Mouse (Mus musculus): ENCODE measurements around the gene Gm43638. TPM values are rescaled to one million over a fixed set of nuclear protein-coding genes. Genes with fewer than 3 reads are reported as not detected.
A peak's percentile ranks its signal among the peaks of the same experiment; 100 is the strongest.
"Not testable (repeated sequence)": the region's sequence is repeated elsewhere in the genome, so short reads cannot be mapped to it uniquely, and the experiment has no call there.

Gm43638 gene
- polyA plus RNA-seq, 1 experiment from 2014 or later, result not detected

GRCm38 (mm10) chr5:87482160-87482559, 4.4 kb downstream of the Gm43638 start, which contains the start of gene Ugt2a2:
TSS of gene Ugt2a2 (minus strand) at chr5:87482260.
- Histone ChIP-seq H3K4me3 (ENCODE audit: low read depth, low read length) (no peak within 1 kb of the TSS), H3K27ac (ENCODE audit: low read depth) (no peak within 1 kb of the TSS), H3K9me3 (ENCODE audit: control insufficient read depth, low read length) (no peaks in the 10 kb centered on the region), H3K4me1 (replicated peaks; ENCODE audit: control insufficient read depth, insufficient read depth, low read length) (no peaks in the 10 kb centered on the region), H3K27me3 (replicated peaks; ENCODE audit: control insufficient read depth, insufficient read depth, low read length) (no peaks in the 10 kb centered on the region), H3K36me3 (ENCODE audit: control insufficient read depth, insufficient read depth, low read length) (no peaks in the 10 kb centered on the region), H3K4me2 (ENCODE audit: low read length) (no peak within 1 kb of the TSS), H3K9ac (ENCODE audit: low read length) (no peak within 1 kb of the TSS)
- no peak for DNase-seq (ENCODE audit: low spot score)
- WGBS, result 81% methylated on average over 5 of the region's 5 CpGs
- ATAC-seq (replicated peaks; ENCODE audit: low FRiP score, low TSS enrichment, low read depth), result no peak

DNA sequence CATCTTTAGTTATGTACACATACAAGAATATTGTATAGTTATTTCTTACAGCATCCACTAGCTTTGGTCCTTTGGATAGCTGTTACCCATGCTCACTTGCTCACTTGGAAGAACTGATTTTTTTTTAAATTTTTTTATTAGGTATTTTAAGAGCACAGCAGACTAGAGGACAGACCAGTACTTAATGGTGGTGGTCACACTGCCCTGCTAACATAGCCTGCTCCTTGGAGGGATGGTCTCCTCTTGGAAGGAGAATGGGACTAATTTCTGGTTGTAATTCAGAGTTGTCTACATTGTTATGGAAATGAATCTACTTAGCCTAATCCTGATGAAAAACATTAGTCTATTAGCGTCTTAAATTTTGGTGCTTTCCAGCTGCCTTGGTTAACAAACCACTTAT, 27.8 kb downstream of the Gm43638 start:
- DNase-seq (ENCODE audit: low spot score) (no peak), ATAC-seq (replicated peaks; ENCODE audit: low FRiP score, low TSS enrichment, low read depth) (no peak)
- Histone ChIP-seq H3K4me1 (replicated peaks; ENCODE audit: control insufficient read depth, insufficient read depth, low read length) (no peaks in the 10 kb centered on the region), H3K36me3 (ENCODE audit: control insufficient read depth, insufficient read depth, low read length) (no peaks in the 10 kb centered on the region), H3K9me3 (ENCODE audit: control insufficient read depth, low read length) (no peaks in the 10 kb centered on the region), H3K4me2 (ENCODE audit: low read length) (no peak overlapping the region), H3K4me3 (ENCODE audit: low read depth, low read length) (no peak overlapping the region), H3K9ac (ENCODE audit: low read length) (no peak overlapping the region), H3K27ac (ENCODE audit: low read depth) (no peak overlapping the region), H3K27me3 (replicated peaks; ENCODE audit: control insufficient read depth, insufficient read depth, low read length) (no peaks in the 10 kb centered on the region)
- 52% methylated on average over 1 of the region's 1 CpGs for WGBS

DNA sequence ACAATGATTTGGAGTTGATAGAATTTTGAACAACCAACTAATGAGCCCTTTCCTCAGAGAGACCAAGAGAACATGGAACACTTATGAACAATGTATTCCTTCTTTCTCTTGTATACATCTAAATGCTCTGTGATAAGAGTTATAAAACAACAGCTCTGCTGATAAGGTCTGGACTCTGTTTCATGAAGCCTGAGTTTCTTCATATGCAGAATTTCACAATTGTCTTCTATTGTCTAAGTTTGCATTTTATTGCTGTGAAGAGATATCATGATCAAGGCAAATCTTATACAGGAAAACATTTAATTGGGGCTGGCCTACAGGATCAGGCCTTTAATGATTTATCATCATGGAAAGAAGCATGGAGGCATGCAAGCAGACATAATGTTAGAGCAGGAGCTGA, 28.9 kb downstream of the Gm43638 start:
- no peak overlapping the region for H3K27ac ChIP-seq (ENCODE audit: low read depth)
- ATAC-seq (replicated peaks; ENCODE audit: low FRiP score, low TSS enrichment, low read depth) (no peak), DNase-seq (ENCODE audit: low spot score) (no peak)
- H3K9ac ChIP-seq (ENCODE audit: low read length), result no peak overlapping the region
- no peaks in the 10 kb centered on the region for H3K36me3 ChIP-seq (ENCODE audit: control insufficient read depth, insufficient read depth, low read length)
- H3K4me2 ChIP-seq (ENCODE audit: low read length), result no peak overlapping the region
- H3K4me3 ChIP-seq (ENCODE audit: low read depth, low read length), result no peak overlapping the region
- H3K4me1 ChIP-seq (replicated peaks; ENCODE audit: control insufficient read depth, insufficient read depth, low read length), result no peaks in the 10 kb centered on the region
- no peaks in the 10 kb centered on the region for H3K27me3 ChIP-seq (replicated peaks; ENCODE audit: control insufficient read depth, insufficient read depth, low read length)
- H3K9me3 ChIP-seq (ENCODE audit: control insufficient read depth, low read length), result no peaks in the 10 kb centered on the region

GRCm38 (mm10) chr5:87456216-87456850, 30.3 kb downstream of the Gm43638 start:
- H3K27me3 ChIP-seq (replicated peaks; ENCODE audit: control insufficient read depth, insufficient read depth, low read length), result no peaks in the 10 kb centered on the region
- no peak overlapping the region for H3K4me3 ChIP-seq (ENCODE audit: low read depth, low read length)
- no peaks in the 10 kb centered on the region for H3K4me1 ChIP-seq (replicated peaks; ENCODE audit: control insufficient read depth, insufficient read depth, low read length)
- H3K4me2 ChIP-seq (ENCODE audit: low read length), result no peak overlapping the region
- H3K9me3 ChIP-seq (ENCODE audit: control insufficient read depth, low read length), result no peaks in the 10 kb centered on the region
- no peak for DNase-seq (ENCODE audit: low spot score)
- 74% methylated on average over 3 of the region's 3 CpGs for WGBS
- ATAC-seq (replicated peaks; ENCODE audit: low FRiP score, low TSS enrichment, low read depth), result no peak; the same call in 1 of the 2 replicates
- H3K36me3 ChIP-seq (ENCODE audit: control insufficient read depth, insufficient read depth, low read length), result no peaks in the 10 kb centered on the region
- no peak overlapping the region for H3K27ac ChIP-seq (ENCODE audit: low read depth)
- no peak overlapping the region for H3K9ac ChIP-seq (ENCODE audit: low read length)

DNA sequence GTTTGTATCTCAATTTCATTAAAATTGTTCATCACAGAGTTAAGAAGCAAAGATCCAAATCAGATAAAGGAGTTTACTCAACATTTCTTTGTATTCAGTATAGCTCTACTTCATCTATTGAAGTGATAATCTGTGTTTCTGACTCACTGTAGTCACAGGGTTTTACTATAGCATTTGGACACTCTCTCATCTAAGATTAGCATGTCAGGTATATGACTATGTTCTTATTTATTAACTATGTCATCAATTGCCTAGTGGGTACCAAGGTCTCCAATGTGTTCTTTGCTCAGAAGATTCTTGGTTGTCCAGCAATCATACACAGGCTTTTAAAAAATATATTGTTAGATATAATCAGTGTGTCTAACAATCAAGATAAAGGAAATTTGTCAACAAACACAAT, 31.1 kb downstream of the Gm43638 start:
- Histone ChIP-seq H3K4me3 (ENCODE audit: low read depth, low read length) (no peak overlapping the region), H3K27me3 (replicated peaks; ENCODE audit: control insufficient read depth, insufficient read depth, low read length) (no peaks in the 10 kb centered on the region), H3K9ac (ENCODE audit: low read length) (no peak overlapping the region), H3K4me1 (replicated peaks; ENCODE audit: control insufficient read depth, insufficient read depth, low read length) (no peaks in the 10 kb centered on the region), H3K9me3 (ENCODE audit: control insufficient read depth, low read length) (no peaks in the 10 kb centered on the region), H3K27ac (ENCODE audit: low read depth) (no peak overlapping the region), H3K36me3 (ENCODE audit: control insufficient read depth, insufficient read depth, low read length) (no peaks in the 10 kb centered on the region), H3K4me2 (ENCODE audit: low read length) (no peak overlapping the region)
- DNase-seq (ENCODE audit: low spot score), result no peak
- no peak for ATAC-seq (replicated peaks; ENCODE audit: low FRiP score, low TSS enrichment, low read depth)

- H3K27ac ChIP-seq (ENCODE audit: low read depth); H3K9me3 ChIP-seq (ENCODE audit: control insufficient read depth, low read length); ATAC-seq (replicated peaks; ENCODE audit: low FRiP score, low TSS enrichment, low read depth); H3K4me1 ChIP-seq (replicated peaks; ENCODE audit: control insufficient read depth, insufficient read depth, low read length); DNase-seq (ENCODE audit: low spot score); H3K4me2 ChIP-seq (ENCODE audit: low read length); H3K9ac ChIP-seq (ENCODE audit: low read length); H3K36me3 ChIP-seq (ENCODE audit: control insufficient read depth, insufficient read depth, low read length); H3K4me3 ChIP-seq (ENCODE audit: low read depth, low read length); H3K27me3 ChIP-seq (replicated peaks; ENCODE audit: control insufficient read depth, insufficient read depth, low read length): not testable (repeated sequence)
- WGBS, result 88% methylated on average over 4 of the region's 5 CpGs
Observed at GRCm38 (mm10) chr5:87452514-87452913, 34.1 kb downstream of the Gm43638 start.

DNA sequence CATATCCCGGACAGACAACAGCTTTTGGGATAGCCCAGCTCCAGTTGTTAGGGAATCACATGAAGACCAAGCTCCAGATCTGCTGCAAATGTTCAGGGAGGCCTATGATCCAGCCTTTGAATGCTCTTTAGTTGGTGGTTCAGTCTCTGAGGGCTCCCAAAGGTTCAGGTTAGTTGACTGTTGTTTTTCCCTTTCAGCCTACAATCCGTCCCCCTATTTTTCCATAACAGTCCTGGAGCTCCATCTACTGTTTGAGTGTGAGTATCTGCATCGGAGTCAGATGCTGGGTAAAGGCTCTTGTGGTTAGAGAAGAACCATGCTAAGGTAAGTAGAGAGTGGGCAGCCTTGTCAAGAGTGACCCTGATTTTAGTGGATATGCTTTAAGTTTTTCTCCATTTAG, 50.3 kb downstream of the Gm43638 start:
- Histone ChIP-seq H3K36me3 (ENCODE audit: control insufficient read depth, insufficient read depth, low read length) (no peaks in the 10 kb centered on the region), H3K27ac (ENCODE audit: low read depth) (no peak overlapping the region), H3K4me1 (replicated peaks; ENCODE audit: control insufficient read depth, insufficient read depth, low read length) (no peaks in the 10 kb centered on the region), H3K9ac (ENCODE audit: low read length) (no peak overlapping the region), H3K4me2 (ENCODE audit: low read length) (no peak overlapping the region), H3K27me3 (replicated peaks; ENCODE audit: control insufficient read depth, insufficient read depth, low read length) (no peaks in the 10 kb centered on the region), H3K9me3 (ENCODE audit: control insufficient read depth, low read length) (no peaks in the 10 kb centered on the region), H3K4me3 (ENCODE audit: low read depth, low read length) (no peak overlapping the region)
- WGBS, result 45% methylated on average over 3 of the region's 3 CpGs
- ATAC-seq (replicated peaks; ENCODE audit: low FRiP score, low TSS enrichment, low read depth) (no peak), DNase-seq (ENCODE audit: low spot score) (peak; percentile 54)

DNA sequence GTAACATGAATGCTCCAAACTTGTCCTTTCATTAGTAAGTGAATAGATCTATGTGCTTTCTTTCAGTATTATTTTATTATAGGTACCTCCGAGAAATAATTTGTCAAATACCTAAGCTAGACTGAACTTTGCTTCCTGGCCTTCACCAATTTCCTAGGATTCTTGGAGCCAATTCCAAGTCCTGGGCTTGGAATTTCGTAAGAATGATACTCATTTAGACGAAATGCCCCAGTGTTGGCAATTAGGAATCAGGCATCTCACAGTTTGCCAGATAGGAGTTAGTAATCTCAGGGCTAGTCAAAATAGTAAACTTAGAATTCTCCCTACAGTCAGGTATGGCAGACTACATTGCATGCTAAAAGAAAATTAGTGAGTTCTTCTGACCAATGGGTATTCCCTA, 60.9 kb downstream of the Gm43638 start:
- Histone ChIP-seq H3K4me1 (replicated peaks; ENCODE audit: control insufficient read depth, insufficient read depth, low read length) (no peaks in the 10 kb centered on the region), H3K4me2 (ENCODE audit: low read length) (no peak overlapping the region), H3K9me3 (ENCODE audit: control insufficient read depth, low read length) (no peaks in the 10 kb centered on the region), H3K36me3 (ENCODE audit: control insufficient read depth, insufficient read depth, low read length) (no peaks in the 10 kb centered on the region), H3K27me3 (replicated peaks; ENCODE audit: control insufficient read depth, insufficient read depth, low read length) (no peaks in the 10 kb centered on the region), H3K9ac (ENCODE audit: low read length) (no peak overlapping the region), H3K27ac (ENCODE audit: low read depth) (no peak overlapping the region), H3K4me3 (ENCODE audit: low read depth, low read length) (no peak overlapping the region)
- DNase-seq (ENCODE audit: low spot score) (no peak), ATAC-seq (replicated peaks; ENCODE audit: low FRiP score, low TSS enrichment, low read depth) (no peak)
- 83% methylated on average over 3 of the region's 3 CpGs for WGBS

GRCm38 (mm10) chr5:87424041-87424440, 62.6 kb downstream of the Gm43638 start, which contains the start of gene Ugt2b38:
TSS of gene Ugt2b38 (minus strand) at chr5:87424203.
- not testable (repeated sequence) for H3K4me1 ChIP-seq (replicated peaks; ENCODE audit: control insufficient read depth, insufficient read depth, low read length); DNase-seq (ENCODE audit: low spot score); H3K9ac ChIP-seq (ENCODE audit: low read length); H3K27me3 ChIP-seq (replicated peaks; ENCODE audit: control insufficient read depth, insufficient read depth, low read length); H3K4me2 ChIP-seq (ENCODE audit: low read length); H3K9me3 ChIP-seq (ENCODE audit: control insufficient read depth, low read length); H3K27ac ChIP-seq (ENCODE audit: low read depth); H3K4me3 ChIP-seq (ENCODE audit: low read depth, low read length); ATAC-seq (replicated peaks; ENCODE audit: low FRiP score, low TSS enrichment, low read depth); H3K36me3 ChIP-seq (ENCODE audit: control insufficient read depth, insufficient read depth, low read length)
- 98% methylated on average over 1 of the region's 2 CpGs for WGBS

Measured in intestine, embryonic 14.5 days (tissue).